Mouse (Mus musculus) cortical plate, adult 2 months (tissue): ENCODE data around the gene Slit3. TPM values are rescaled to one million over a fixed set of nuclear protein-coding genes. Genes with fewer than 3 reads are reported as not detected.

Experiments used
- H3K27ac ChIP-seq: fragments of 200-500 bp; 2 replicates; pipeline ENCODE4 v1.5.1; 2012; ENCODE audit warnings: low read length, control low read depth, inconsistent platforms; ENCODE audit not compliant: insufficient read depth
- H3K4me1 ChIP-seq: fragments of 200-500 bp; 2 replicates; pipeline ENCODE4 v1.6.1; 2011; ENCODE audit warnings: low read length; ENCODE audit not compliant: control insufficient read depth, insufficient read depth
- H3K4me3 ChIP-seq: fragments of 200-500 bp; 2 replicates; pipeline ENCODE4 v1.5.1; 2011; ENCODE audit warnings: mild to moderate bottlenecking, low read length, control low read depth; ENCODE audit not compliant: insufficient read depth
- CTCF ChIP-seq: fragments of 200-500 bp; IDR thresholded peaks from 2 replicates; pipeline ENCODE4 v1.5.1; 2011; ENCODE audit warnings: mild to moderate bottlenecking, control low read depth, low read length; ENCODE audit not compliant: insufficient read depth; ENCODE audit errors: extremely low read depth
- POLR2A ChIP-seq: fragments of 200-500 bp; IDR thresholded peaks from 2 replicates; pipeline ENCODE4 v1.6.1; 2011; ENCODE audit warnings: mild to moderate bottlenecking, low read length, control low read depth; ENCODE audit not compliant: insufficient read depth; ENCODE audit errors: extremely low read depth
- polyA plus RNA-seq: library from polyadenylated mRNA; depleted of rRNA; stranded (reverse); fragments of >200 nt; gene quantifications from 2 replicates; pipeline ENCODE4 v1.2.3, GENCODE M21; 2012

Gene Slit3
- polyA plus RNA-seq, 1 experiment = 15.8 TPM

GRCm38 (mm10) chr11:35537128-35538088 lies 416.4 kb downstream of the Slit3 start:
- peaks cover 2% of the 10 kb centered on the region; the same call in 1 of the 2 replicates for H3K4me1 ChIP-seq
- H3K4me3 ChIP-seq = no peak overlapping the region
- no peak overlapping the region for H3K27ac ChIP-seq
- TF ChIP-seq POLR2A = no peak

- Histone ChIP-seq H3K4me1 (no peaks in the 10 kb centered on the region), H3K27ac (no peak overlapping the region), H3K4me3 (no peak overlapping the region)
- TF ChIP-seq POLR2A = no peak
- no peak for TF ChIP-seq CTCF
Observed at GRCm38 (mm10) chr11:35542731-35543130, 421.7 kb downstream of the Slit3 start.

GRCm38 (mm10) chr11:35544112-35545064 lies 423.4 kb downstream of the Slit3 start:
- TF ChIP-seq CTCF (no peak), POLR2A (no peak)
- Histone ChIP-seq H3K4me3 (peak overlapping the region; percentile 26), H3K27ac (no peak overlapping the region), H3K4me1 (no peaks in the 10 kb centered on the region)

GRCm38 (mm10) chr11:35546081-35546822 lies 425.2 kb downstream of the Slit3 start:
- no peak overlapping the region for H3K27ac ChIP-seq
- H3K4me1 ChIP-seq = no peaks in the 10 kb centered on the region
- TF ChIP-seq POLR2A (no peak), CTCF (no peak)
- no peak overlapping the region for H3K4me3 ChIP-seq

- TF ChIP-seq POLR2A = no peak
- TF ChIP-seq CTCF = no peak
- Histone ChIP-seq H3K4me1 (no peaks in the 10 kb centered on the region), H3K27ac (no peak overlapping the region), H3K4me3 (no peak overlapping the region)
Observed at GRCm38 (mm10) chr11:35550036-35550435, 429.0 kb downstream of the Slit3 start.

- Histone ChIP-seq H3K27ac (no peak overlapping the region), H3K4me3 (no peak overlapping the region), H3K4me1 (no peaks in the 10 kb centered on the region)
- TF ChIP-seq CTCF = no peak
- no peak for TF ChIP-seq POLR2A
Observed at GRCm38 (mm10) chr11:35556192-35556591, 435.2 kb downstream of the Slit3 start.

GRCm38 (mm10) chr11:35557476-35557875 lies 436.5 kb downstream of the Slit3 start:
- TF ChIP-seq CTCF (no peak), POLR2A (no peak)
- no peaks in the 10 kb centered on the region for H3K4me1 ChIP-seq
- H3K4me3 ChIP-seq = no peak overlapping the region
- no peak overlapping the region for H3K27ac ChIP-seq

GRCm38 (mm10) chr11:35558311-35558710 lies 437.3 kb downstream of the Slit3 start:
- Histone ChIP-seq H3K4me3 (no peak overlapping the region), H3K4me1 (no peaks in the 10 kb centered on the region), H3K27ac (no peak overlapping the region)
- TF ChIP-seq CTCF (no peak), POLR2A (no peak)

GRCm38 (mm10) chr11:35559386-35559785 lies 438.4 kb downstream of the Slit3 start:
- no peak overlapping the region for H3K27ac ChIP-seq
- no peak overlapping the region for H3K4me3 ChIP-seq
- TF ChIP-seq POLR2A (no peak), CTCF (no peak)
- H3K4me1 ChIP-seq = no peaks in the 10 kb centered on the region
